Mouse (Mus musculus) midbrain, embryonic 14.5 days (tissue): ENCODE measurements around the gene Itga4. TPM values are rescaled to one million over a fixed set of nuclear protein-coding genes. Genes with fewer than 3 reads are reported as not detected.

Experiments
- polyA plus RNA-seq: library from polyadenylated mRNA; unstranded; fragments of >200 nt; fragmentation: Nextera tagmentation; extraction: Ambion mirVana; gene quantifications from 2 replicates; pipeline ENCODE4 v1.2.1, GENCODE M21; 2014

Gene Itga4
- polyA plus RNA-seq, 1 experiment from 2014 or later: 4.6 TPM

Other genes starting within 250 kb of the Itga4 start
- 37.0 and 40.2 TPM in 2 replicates for gene Neurod1, start 201.3 kb downstream of the Itga4 start, polyA plus RNA-seq
- gene Cerkl, start 201.4 kb downstream of the Itga4 start, polyA plus RNA-seq: 1.1 and 3.3 TPM in 2 replicates